Mouse (Mus musculus) hindbrain, embryonic 13.5 days (tissue): ENCODE measurements at regions not wholly inside any gene's neighbourhood (a gene's known extent, or its start where the extent isn't known, plus 50 kb on each side); places are given as distances from the start of the nearest gene placed in this dataset.

Source experiments
- ATAC-seq: fragments of 200-750 bp; cut with Nextera tagmentation; 2 replicates; pipeline ENCODE4 v1.8.0; 2017; ENCODE audit warnings: moderate TSS enrichment; ENCODE audit not compliant: low FRiP score
- H3K27ac ChIP-seq: fragments of 300-500 bp; sonication (generic); 2 replicates; pipeline ENCODE4 v1.5.1; 2015; ENCODE audit warnings: inconsistent platforms, mild to moderate bottlenecking, moderate library complexity
- H3K27me3 ChIP-seq: fragments of 300-500 bp; sonication (generic); 2 replicates; pipeline ENCODE4 v1.6.1; 2015; ENCODE audit warnings: mild to moderate bottlenecking, inconsistent platforms
- H3K36me3 ChIP-seq: fragments of 300-500 bp; sonication (generic); 2 replicates; pipeline ENCODE4 v1.6.1; 2015; ENCODE audit warnings: mild to moderate bottlenecking, inconsistent platforms
- H3K4me1 ChIP-seq: fragments of 300-500 bp; sonication (generic); replicated peaks from 2 replicates; pipeline ENCODE4 v1.6.1; 2015; ENCODE audit warnings: inconsistent platforms
- H3K4me2 ChIP-seq: fragments of 300-500 bp; sonication (generic); 2 replicates; pipeline ENCODE4 v1.6.1; 2015; ENCODE audit warnings: inconsistent platforms, mild to moderate bottlenecking, moderate library complexity
- H3K4me3 ChIP-seq: fragments of 300-500 bp; sonication (generic); 2 replicates; pipeline ENCODE4 v1.5.1; 2015; ENCODE audit warnings: mild to moderate bottlenecking, inconsistent platforms
- H3K9ac ChIP-seq: fragments of 300-500 bp; sonication (generic); 2 replicates; pipeline ENCODE4 v1.6.1; 2015; ENCODE audit warnings: mild to moderate bottlenecking, inconsistent platforms
- H3K9me3 ChIP-seq: fragments of 300-500 bp; sonication (generic); 2 replicates; pipeline ENCODE4 v1.6.1; 2016; ENCODE audit warnings: inconsistent platforms
- WGBS: fragments of 180-500 bp; shearing (Covaris S2); methylation state at CpG from one replicate; pipeline ENCODE4 v1.1.7; 2015; 5-methylcytosine and 5-hydroxymethylcytosine counted together

DNA sequence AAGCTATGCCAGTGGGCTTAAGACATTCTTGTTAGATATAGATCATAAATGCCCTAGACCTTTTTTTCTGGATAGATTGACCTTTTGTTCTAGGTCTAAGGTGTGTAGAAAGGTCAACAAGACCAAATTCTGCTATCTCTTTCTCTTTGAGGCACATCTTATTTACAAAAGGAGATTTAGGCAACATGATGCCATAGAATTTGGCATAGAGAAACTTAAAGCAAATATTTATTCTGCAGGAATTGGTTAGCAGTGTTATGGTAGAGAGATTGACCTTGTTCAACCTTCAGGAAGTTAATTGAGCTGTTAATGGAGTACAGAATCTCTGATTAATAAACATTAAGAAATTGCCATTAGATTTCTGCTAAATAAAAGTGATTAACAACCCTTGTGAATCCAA lies 236.4 kb downstream of the Snx13 start:
- no peak overlapping the region for H3K4me3 ChIP-seq
- no peaks in the 10 kb centered on the region for H3K36me3 ChIP-seq
- no peaks in the 10 kb centered on the region for H3K27me3 ChIP-seq
- no peak for ATAC-seq
- H3K9ac ChIP-seq, result no peak overlapping the region
- no peaks in the 10 kb centered on the region for H3K9me3 ChIP-seq
- H3K4me1 ChIP-seq, result 0 out of 2 replicates have a peak, but pooled peaks cover 2% of the 10 kb centered on the region
- H3K27ac ChIP-seq, result no peak overlapping the region
- no peak overlapping the region for H3K4me2 ChIP-seq

DNA sequence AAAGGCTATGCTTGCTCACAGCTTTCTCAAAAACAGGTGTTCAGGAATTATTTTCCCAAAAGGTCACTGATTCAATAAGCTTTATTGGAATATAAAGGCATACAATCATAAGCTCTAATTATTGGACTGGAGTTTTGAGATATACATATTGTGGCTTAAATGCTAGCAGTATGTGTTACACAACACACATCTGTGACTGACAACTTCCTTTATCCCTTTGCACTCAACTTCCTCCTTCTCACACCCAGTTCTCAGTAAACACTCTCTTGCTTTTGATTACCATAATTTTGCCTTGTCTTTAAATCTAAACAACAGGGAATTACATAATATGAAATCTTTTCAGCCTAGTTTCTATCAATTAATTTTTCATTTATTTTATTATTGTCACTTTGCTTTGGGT lies 222.5 kb downstream of the Snx13 start:
- H3K27ac ChIP-seq, result no peak overlapping the region
- ATAC-seq, result no peak
- H3K9me3 ChIP-seq, result no peaks in the 10 kb centered on the region
- H3K4me2 ChIP-seq, result no peak overlapping the region
- H3K4me3 ChIP-seq, result no peak overlapping the region
- no peaks in the 10 kb centered on the region for H3K36me3 ChIP-seq
- no peak overlapping the region for H3K9ac ChIP-seq
- no peaks in the 10 kb centered on the region for H3K4me1 ChIP-seq
- no peaks in the 10 kb centered on the region for H3K27me3 ChIP-seq

DNA sequence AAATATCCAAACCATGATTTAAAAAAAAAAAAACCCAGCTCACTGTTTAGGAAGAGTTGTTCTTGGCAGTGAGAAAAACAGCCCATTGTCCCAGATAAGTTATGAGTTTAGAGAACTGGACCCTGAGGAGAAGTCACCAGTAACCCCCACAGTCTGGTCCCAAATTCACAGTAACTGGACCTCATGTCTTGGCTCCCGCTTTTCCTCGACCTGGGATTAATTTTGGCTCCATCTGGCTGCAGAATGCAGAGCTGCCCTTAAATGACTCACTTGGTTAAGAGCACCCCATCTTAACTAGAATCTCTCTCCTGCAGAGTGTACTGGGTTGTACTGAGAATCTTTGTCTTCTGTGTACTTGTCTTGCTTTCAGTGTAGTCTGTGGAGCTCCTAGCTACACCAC lies 221.0 kb downstream of the Snx13 start:
- H3K9ac ChIP-seq, result no peak overlapping the region
- no peak overlapping the region for H3K4me2 ChIP-seq
- H3K36me3 ChIP-seq, result no peaks in the 10 kb centered on the region
- ATAC-seq, result no peak
- WGBS, result 82% methylated on average over 2 of the region's 2 CpGs
- H3K9me3 ChIP-seq, result no peaks in the 10 kb centered on the region
- no peaks in the 10 kb centered on the region for H3K4me1 ChIP-seq
- H3K4me3 ChIP-seq, result no peak overlapping the region
- H3K27ac ChIP-seq, result no peak overlapping the region
- no peaks in the 10 kb centered on the region for H3K27me3 ChIP-seq

DNA sequence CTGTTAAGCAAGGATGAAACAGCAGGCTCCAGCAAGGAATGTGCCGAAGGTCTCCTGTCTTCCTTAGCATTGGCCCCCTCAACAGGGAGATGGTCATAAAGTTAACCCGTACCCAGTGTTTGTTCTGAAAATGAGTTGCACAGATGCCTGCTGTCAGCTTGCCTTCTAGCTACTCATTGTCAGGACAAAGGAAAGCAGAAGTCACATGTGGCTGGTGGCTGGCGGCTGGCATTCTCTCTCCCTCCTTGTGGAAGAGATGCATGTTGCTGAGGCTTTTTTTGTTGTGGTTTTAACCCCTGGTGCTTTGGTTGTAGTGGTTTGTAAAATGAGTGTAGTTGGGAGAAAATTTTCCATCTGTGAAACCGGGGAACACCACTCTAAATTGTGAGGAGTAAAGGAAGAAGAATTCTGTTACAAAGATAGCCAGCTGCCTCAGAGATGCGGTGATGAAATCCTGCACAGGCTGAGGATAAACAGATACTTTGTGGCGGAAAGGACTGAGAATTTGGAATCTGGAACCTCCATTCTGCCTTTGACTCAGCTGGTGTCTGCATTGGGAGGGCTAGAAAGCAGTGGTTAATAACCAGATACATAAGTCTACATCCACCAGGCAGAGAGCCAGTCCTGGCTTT lies 220.2 kb downstream of the Snx13 start:
- Histone ChIP-seq H3K27ac (no peak overlapping the region), H3K4me1 (no peaks in the 10 kb centered on the region), H3K4me2 (no peak overlapping the region), H3K9me3 (no peaks in the 10 kb centered on the region), H3K27me3 (no peaks in the 10 kb centered on the region), H3K36me3 (no peaks in the 10 kb centered on the region), H3K4me3 (no peak overlapping the region), H3K9ac (no peak overlapping the region)
- no peak for ATAC-seq
- 61% methylated on average over 6 of the region's 6 CpGs for WGBS

DNA sequence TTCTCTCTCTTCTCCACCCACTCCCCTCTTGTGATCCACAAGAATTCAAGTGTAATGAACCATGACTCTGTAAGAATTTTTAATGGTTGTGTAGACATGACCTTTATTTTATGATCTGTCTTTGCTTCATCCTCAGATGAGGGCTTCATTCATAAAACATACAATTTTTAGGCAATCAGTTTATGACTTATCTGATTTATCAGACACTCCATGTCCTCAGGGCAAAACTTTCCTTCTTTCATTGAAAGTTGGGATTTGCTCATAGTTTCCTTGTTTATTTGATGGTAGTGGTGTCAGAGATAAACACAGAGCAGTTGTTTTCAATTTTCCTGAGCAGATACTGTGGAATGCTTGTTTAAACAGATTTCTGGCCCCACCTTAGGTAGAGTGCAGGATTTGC lies 212.8 kb downstream of the Snx13 start:
- Histone ChIP-seq H3K9me3 (no peaks in the 10 kb centered on the region), H3K4me2 (no peak overlapping the region), H3K36me3 (no peaks in the 10 kb centered on the region), H3K27ac (no peak overlapping the region), H3K9ac (no peak overlapping the region), H3K4me3 (no peak overlapping the region), H3K4me1 (no peaks in the 10 kb centered on the region), H3K27me3 (no peaks in the 10 kb centered on the region)
- ATAC-seq, result no peak

DNA sequence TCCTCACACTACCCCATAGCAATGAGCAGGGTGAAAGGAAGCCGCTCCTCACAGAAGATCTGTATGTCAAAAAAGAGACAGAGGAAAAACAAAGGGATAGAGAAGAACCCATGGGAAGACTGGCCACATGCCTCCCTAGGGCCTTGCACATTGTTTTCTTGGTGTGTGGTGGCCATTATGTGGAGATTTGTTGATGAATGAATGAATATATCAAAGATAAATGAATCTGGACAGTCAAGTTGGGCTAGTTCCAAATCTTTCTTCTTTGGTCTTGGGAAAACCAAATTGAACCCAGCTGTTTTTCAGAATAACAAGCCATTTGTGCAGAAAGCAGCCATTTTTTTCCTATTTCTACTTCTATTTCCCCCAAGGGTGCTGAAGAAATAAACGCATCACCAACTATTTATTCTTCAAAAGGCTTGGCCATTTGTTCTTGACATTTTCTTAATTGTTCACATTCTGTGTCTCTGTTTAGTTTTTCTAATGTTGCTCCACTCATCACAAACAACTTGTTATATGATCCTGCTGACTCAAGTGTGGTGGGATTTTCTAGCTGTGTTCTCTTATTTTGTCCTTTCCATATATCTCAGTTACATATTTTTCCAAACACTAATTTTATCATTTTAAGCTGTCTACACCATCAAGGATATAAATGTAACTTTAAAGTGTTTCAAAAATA lies 208.9 kb downstream of the Snx13 start:
- Histone ChIP-seq H3K9ac (no peak overlapping the region), H3K4me3 (no peak overlapping the region), H3K4me2 (no peak overlapping the region), H3K27ac (no peak overlapping the region), H3K36me3 (no peaks in the 10 kb centered on the region), H3K9me3 (no peaks in the 10 kb centered on the region), H3K27me3 (no peaks in the 10 kb centered on the region), H3K4me1 (no peaks in the 10 kb centered on the region)
- 78% methylated on average over 2 of the region's 2 CpGs for WGBS
- ATAC-seq, result no peak

DNA sequence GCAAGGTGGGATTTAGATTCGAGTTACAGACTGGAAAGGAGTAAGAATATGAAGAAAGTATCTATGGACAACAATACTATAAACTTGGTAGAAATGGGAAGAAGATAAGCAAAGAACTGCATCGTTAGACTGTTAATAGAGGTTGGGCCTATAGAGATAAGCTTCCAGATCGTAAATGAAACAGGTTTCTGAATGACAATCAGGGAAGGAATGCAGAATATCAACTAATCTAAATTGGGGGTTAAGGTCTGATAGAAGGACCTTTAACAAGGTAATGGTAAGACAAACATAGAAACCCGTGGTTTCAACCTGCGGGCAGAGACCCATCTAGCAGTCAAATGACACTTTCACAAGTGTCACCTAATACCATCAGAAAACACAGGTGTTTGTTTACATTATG lies 201.5 kb downstream of the Snx13 start:
- Histone ChIP-seq H3K4me2 (no peak overlapping the region), H3K4me1 (no peaks in the 10 kb centered on the region), H3K9ac (no peak overlapping the region), H3K36me3 (no peaks in the 10 kb centered on the region), H3K27ac (no peak overlapping the region), H3K4me3 (no peak overlapping the region), H3K27me3 (no peaks in the 10 kb centered on the region), H3K9me3 (no peaks in the 10 kb centered on the region)
- 87% methylated on average over 5 of the region's 5 CpGs for WGBS
- ATAC-seq, result no peak

DNA sequence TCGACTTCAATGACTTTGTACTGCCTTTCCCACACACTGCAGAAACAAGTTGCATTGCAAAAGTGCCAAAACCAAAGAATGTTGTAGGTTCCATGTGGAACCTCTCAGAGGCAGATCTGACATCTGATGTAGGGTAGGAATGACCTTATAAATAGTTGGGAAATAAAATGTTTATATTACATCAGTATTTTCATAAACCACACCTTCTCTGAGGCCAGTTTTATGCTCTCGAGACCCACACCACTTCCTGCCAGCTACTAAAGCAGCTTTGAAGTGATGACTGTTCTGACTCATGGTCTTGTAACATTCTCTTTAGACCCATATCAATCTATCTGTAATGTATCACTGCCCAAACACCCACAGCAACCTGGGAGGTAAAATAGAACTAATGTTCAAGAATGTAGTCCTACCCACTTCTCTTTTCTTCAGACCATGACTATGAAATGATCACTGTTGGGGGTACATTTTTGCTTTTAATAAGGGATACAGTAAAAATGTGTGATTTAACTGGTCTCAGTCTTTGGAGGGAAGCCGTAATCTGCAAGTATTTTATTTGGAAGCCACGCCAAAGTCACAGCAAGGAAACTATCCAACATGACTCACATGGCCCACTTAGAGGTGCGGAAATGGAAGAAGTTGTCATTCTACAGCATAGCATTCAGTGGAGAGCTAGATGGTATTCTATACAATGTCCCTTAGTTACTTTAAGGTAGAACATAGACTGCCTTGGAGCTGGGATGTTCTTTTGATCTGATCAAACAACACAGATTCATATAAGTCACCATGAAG lies 199.4 kb downstream of the Snx13 start:
- WGBS, result 89% methylated on average over 5 of the region's 5 CpGs
- ATAC-seq, result no peak
- no peaks in the 10 kb centered on the region for H3K9me3 ChIP-seq
- H3K27me3 ChIP-seq, result no peaks in the 10 kb centered on the region
- H3K9ac ChIP-seq, result no peak overlapping the region
- no peak overlapping the region for H3K4me2 ChIP-seq
- H3K4me1 ChIP-seq, result no peaks in the 10 kb centered on the region
- H3K4me3 ChIP-seq, result no peak overlapping the region
- H3K36me3 ChIP-seq, result no peaks in the 10 kb centered on the region
- H3K27ac ChIP-seq, result no peak overlapping the region

DNA sequence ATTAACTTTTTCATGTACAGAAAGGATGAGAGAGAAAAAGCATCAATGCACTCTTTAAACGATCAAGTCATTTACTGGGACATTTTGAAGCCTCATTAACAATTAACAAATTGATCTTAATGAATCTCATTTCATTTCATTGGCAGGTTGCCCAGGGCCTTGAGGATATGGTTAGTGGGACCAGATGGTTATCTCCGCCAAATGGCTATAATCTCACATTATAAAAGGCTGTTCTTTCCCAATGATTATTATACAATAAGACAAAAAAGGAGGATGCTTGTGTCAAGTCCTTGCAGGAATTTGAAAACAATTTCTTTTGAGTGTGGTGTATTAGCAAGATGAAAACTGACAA lies 185.3 kb downstream of the Snx13 start:
- Histone ChIP-seq H3K27ac (peak overlapping the region; percentile 75; the same call in 1 of the 2 replicates), H3K36me3 (no peaks in the 10 kb centered on the region), H3K27me3 (no peaks in the 10 kb centered on the region), H3K4me2 (no peak overlapping the region), H3K9me3 (no peaks in the 10 kb centered on the region), H3K4me3 (no peak overlapping the region), H3K4me1 (0 out of 2 replicates have a peak, but pooled peaks cover 3% of the 10 kb centered on the region), H3K9ac (no peak overlapping the region)
- peak; percentile 81 for ATAC-seq
- WGBS, result 43% methylated on average over 2 of the region's 2 CpGs

DNA sequence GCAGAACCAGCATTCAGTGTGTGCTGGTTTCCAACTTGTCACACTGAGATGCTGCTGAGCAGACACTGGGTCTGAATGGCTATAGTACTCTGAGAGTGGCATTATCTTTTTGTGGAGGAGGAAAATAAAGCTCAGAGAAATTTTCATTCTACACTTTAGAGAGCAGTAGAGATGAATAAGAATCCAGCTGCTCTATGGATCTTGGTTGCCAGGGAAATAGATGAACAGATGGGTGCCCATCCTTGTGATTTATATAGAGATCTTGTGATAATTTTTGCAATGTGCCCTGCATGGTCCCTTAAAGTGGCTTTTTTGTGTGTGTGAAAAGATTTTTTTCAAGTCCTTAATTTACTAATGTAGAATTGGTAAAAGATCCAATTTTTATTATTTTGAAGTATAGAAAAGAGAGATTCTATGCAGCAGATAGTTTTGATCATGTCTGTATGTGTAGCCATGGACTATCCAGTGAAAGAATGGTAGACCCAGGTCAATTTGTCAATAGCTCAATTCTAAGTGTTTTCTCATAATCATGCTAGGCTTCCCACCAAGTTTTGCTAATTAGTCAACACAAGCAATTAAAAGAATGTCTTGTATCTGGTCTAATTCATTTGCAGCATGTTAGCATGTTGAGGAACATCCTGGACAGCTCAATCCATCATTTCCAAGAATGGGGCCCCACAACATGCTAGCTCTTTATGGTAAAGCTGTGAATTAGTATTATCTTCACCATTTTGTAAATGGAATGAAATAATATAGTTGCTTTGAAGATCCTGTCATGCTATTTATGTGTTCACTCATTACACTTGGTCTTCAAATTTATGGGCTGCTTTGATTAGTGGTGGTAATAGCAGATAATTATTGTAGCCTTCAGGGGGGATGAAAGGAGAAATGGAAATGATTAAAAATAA lies 184.7 kb downstream of the Snx13 start:
- ATAC-seq, result peak; percentile 77
- no peak overlapping the region for H3K4me3 ChIP-seq
- peak overlapping the region; percentile 50; the same call in 1 of the 2 replicates for H3K27ac ChIP-seq

DNA sequence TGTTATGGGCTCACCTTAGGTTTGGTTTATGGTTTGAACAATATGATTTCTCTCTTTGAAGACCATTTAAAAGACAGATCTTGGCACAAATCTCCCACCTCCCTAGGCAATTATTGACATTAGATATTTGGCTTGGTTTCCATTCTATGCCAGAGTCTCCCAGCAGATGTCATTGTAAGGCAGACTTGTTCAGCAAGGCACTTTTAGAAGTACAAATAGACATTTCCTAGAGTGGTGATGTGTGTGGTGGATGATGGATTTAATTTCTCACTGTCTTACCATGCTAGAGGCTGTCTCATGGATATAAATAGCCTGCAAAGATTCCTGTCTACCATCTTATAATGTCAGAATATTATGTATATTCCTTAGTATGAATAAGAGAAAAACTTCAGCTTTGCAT lies 173.4 kb downstream of the Snx13 start:
- ATAC-seq, result no peak
- Histone ChIP-seq H3K4me1 (no peaks in the 10 kb centered on the region), H3K36me3 (no peaks in the 10 kb centered on the region), H3K27me3 (no peaks in the 10 kb centered on the region), H3K4me3 (no peak overlapping the region), H3K9me3 (no peaks in the 10 kb centered on the region), H3K9ac (no peak overlapping the region), H3K27ac (no peak overlapping the region), H3K4me2 (no peak overlapping the region)

More for the DNA sequence above, 184.7 kb downstream of the Snx13 start:
- no peaks in the 10 kb centered on the region for H3K27me3 ChIP-seq
- H3K4me2 ChIP-seq, result no peak overlapping the region
- H3K9me3 ChIP-seq, result no peaks in the 10 kb centered on the region
- no peaks in the 10 kb centered on the region for H3K36me3 ChIP-seq
- H3K4me1 ChIP-seq, result 0 out of 2 replicates have a peak, but pooled peaks cover 3% of the 10 kb centered on the region
- no peak overlapping the region for H3K9ac ChIP-seq

DNA sequence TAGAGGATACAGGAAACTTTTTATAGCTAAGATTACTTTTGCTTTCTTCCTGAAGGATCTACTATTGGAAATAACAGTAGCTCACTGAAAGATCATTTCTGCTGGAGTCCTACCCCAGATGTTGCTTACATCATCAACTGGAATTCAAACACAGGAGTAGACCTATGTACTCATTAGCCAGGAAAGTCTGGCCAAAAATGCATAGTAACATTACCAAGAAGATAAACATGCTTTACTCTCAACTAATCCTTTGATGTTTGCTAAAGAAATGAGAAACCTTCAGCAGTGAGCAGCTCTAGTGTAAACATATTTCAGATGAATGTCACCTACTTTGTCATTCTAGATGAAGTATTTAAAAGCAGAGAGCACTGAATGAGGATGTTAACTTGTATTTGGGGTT lies 173.0 kb downstream of the Snx13 start:
- no peak overlapping the region for H3K27ac ChIP-seq
- ATAC-seq, result no peak
- H3K36me3 ChIP-seq, result no peaks in the 10 kb centered on the region
- H3K4me3 ChIP-seq, result no peak overlapping the region
- no peak overlapping the region for H3K4me2 ChIP-seq
- H3K27me3 ChIP-seq, result no peaks in the 10 kb centered on the region
- H3K9me3 ChIP-seq, result no peaks in the 10 kb centered on the region
- no peaks in the 10 kb centered on the region for H3K4me1 ChIP-seq
- H3K9ac ChIP-seq, result no peak overlapping the region
